Mouse (Mus musculus): Measurements from ENCODE around the gene Hist1h2bg. TPM values are rescaled to one million over a fixed set of nuclear protein-coding genes. Genes with fewer than 3 reads are reported as not detected.

The Hist1h2bg gene
- polyA plus RNA-seq, 1 experiment from 2014 or later, result 6.9 TPM

- Histone ChIP-seq H3K36me3 (ENCODE audit: control insufficient read depth, insufficient read depth, low read length) (no peaks in the 10 kb centered on the region), H3K9me3 (ENCODE audit: control insufficient read depth, low read length) (no peaks in the 10 kb centered on the region), H3K9ac (ENCODE audit: low read length) (no peak overlapping the region), H3K27me3 (ENCODE audit: control insufficient read depth, insufficient read depth, low read length) (no peaks in the 10 kb centered on the region), H3K4me1 (ENCODE audit: control insufficient read depth, insufficient read depth, low read length) (no peaks in the 10 kb centered on the region), H3K4me2 (ENCODE audit: low read depth) (no peak overlapping the region), H3K27ac (ENCODE audit: low read depth, low read length) (no peak overlapping the region), H3K4me3 (ENCODE audit: low read depth, low read length) (no peak overlapping the region)
- 80% methylated on average over 2 of the region's 2 CpGs for WGBS
- DNase-seq (ENCODE audit: low spot score) (no peak), ATAC-seq (ENCODE audit: insufficient read depth, low FRiP score, low TSS enrichment) (no peak)
These were observed 39.2 kb downstream of the Hist1h2bg start for GRCm38 (mm10) chr13:23610393-23610792.

GRCm38 (mm10) chr13:23611638-23612037 is 40.4 kb downstream of the Hist1h2bg start:
- Histone ChIP-seq H3K4me1 (ENCODE audit: control insufficient read depth, insufficient read depth, low read length) (no peaks in the 10 kb centered on the region), H3K4me2 (ENCODE audit: low read depth) (no peak overlapping the region), H3K27me3 (ENCODE audit: control insufficient read depth, insufficient read depth, low read length) (no peaks in the 10 kb centered on the region), H3K36me3 (ENCODE audit: control insufficient read depth, insufficient read depth, low read length) (no peaks in the 10 kb centered on the region), H3K4me3 (ENCODE audit: low read depth, low read length) (no peak overlapping the region), H3K9me3 (ENCODE audit: control insufficient read depth, low read length) (no peaks in the 10 kb centered on the region), H3K27ac (ENCODE audit: low read depth, low read length) (no peak overlapping the region), H3K9ac (ENCODE audit: low read length) (no peak overlapping the region)
- ATAC-seq (ENCODE audit: insufficient read depth, low FRiP score, low TSS enrichment) (no peak), DNase-seq (ENCODE audit: low spot score) (no peak)
- WGBS, result 92% methylated on average over 3 of the region's 3 CpGs

- Histone ChIP-seq H3K4me1 (ENCODE audit: control insufficient read depth, insufficient read depth, low read length) (no peaks in the 10 kb centered on the region), H3K27ac (ENCODE audit: low read depth, low read length) (peak overlapping the region; percentile 96; the same call in 1 of the 2 replicates), H3K4me2 (ENCODE audit: low read depth) (peak overlapping the region; percentile 98), H3K9me3 (ENCODE audit: control insufficient read depth, low read length) (no peaks in the 10 kb centered on the region), H3K27me3 (ENCODE audit: control insufficient read depth, insufficient read depth, low read length) (no peaks in the 10 kb centered on the region), H3K9ac (ENCODE audit: low read length) (peak overlapping the region; percentile 64), H3K4me3 (ENCODE audit: low read depth, low read length) (peak overlapping the region; percentile 69), H3K36me3 (ENCODE audit: control insufficient read depth, insufficient read depth, low read length) (no peaks in the 10 kb centered on the region)
- 52% methylated on average over 12 of the region's 12 CpGs for WGBS
- no peak for ATAC-seq (ENCODE audit: insufficient read depth, low FRiP score, low TSS enrichment)
- DNase-seq (ENCODE audit: low spot score), result no peak
These were observed 49.0 kb downstream of the Hist1h2bg start for GRCm38 (mm10) chr13:23620056-23620732.

GRCm38 (mm10) chr13:23620733-23621531 is 49.7 kb downstream of the Hist1h2bg start, which contains the start of gene Hist1h2be:
TSS of gene Hist1h2be (minus strand) at chr13:23621124.
- no peaks in the 10 kb centered on the region for H3K9me3 ChIP-seq (ENCODE audit: control insufficient read depth, low read length)
- peak within 1 kb of the TSS; percentile 69 for H3K4me3 ChIP-seq (ENCODE audit: low read depth, low read length)
- no peaks in the 10 kb centered on the region for H3K4me1 ChIP-seq (ENCODE audit: control insufficient read depth, insufficient read depth, low read length)
- peak within 1 kb of the TSS; percentile 96 for H3K27ac ChIP-seq (ENCODE audit: low read depth, low read length)
- no peaks in the 10 kb centered on the region for H3K27me3 ChIP-seq (ENCODE audit: control insufficient read depth, insufficient read depth, low read length)
- H3K9ac ChIP-seq (ENCODE audit: low read length), result peak within 1 kb of the TSS; percentile 94
- H3K4me2 ChIP-seq (ENCODE audit: low read depth), result peak within 1 kb of the TSS; percentile 98
- WGBS, result 2% methylated on average over 27 of the region's 27 CpGs
- DNase-seq (ENCODE audit: low spot score) (peak; percentile 77), ATAC-seq (ENCODE audit: insufficient read depth, low FRiP score, low TSS enrichment) (peak; percentile 60)
- H3K36me3 ChIP-seq (ENCODE audit: control insufficient read depth, insufficient read depth, low read length), result no peaks in the 10 kb centered on the region

Small RNAs within 50 kb of the gene (microRNA-seq; reads per million reads assigned to microRNA genes)
- not detected for gene Gm44297
- not detected for gene Gm44359
- gene Gm44394, result not detected

Other genes starting within 250 kb of the Hist1h2bg start
- gene Zfp322a, start 202.2 kb upstream of the Hist1h2bg start, polyA plus RNA-seq (2014; fragmentation: Nextera tagmentation; extraction: Ambion mirVana), result 62.0 and 62.7 TPM in 2 replicates
- 13.3 and 13.7 TPM in 2 replicates for gene Abt1, start 147.5 kb upstream of the Hist1h2bg start, polyA plus RNA-seq (2014; fragmentation: Nextera tagmentation; extraction: Ambion mirVana)
- 0.16 TPM in 1 of 2 replicates, not detected in the other for gene Btn1a1, start 105.5 kb upstream of the Hist1h2bg start, polyA plus RNA-seq (2014; fragmentation: Nextera tagmentation; extraction: Ambion mirVana)
- gene Btn2a2, start 82.5 kb upstream of the Hist1h2bg start, polyA plus RNA-seq (2014; fragmentation: Nextera tagmentation; extraction: Ambion mirVana), result 0.65 and 0.81 TPM in 2 replicates
- 3.4 and 6.8 TPM in 2 replicates for gene Hist1h4h, start 40.3 kb upstream of the Hist1h2bg start, polyA plus RNA-seq (2014; fragmentation: Nextera tagmentation; extraction: Ambion mirVana)
- 1.6 and 2.1 TPM in 2 replicates for gene Hist1h2af, start 37.5 kb upstream of the Hist1h2bg start, polyA plus RNA-seq (2014; fragmentation: Nextera tagmentation; extraction: Ambion mirVana)
- 3.3 and 4.3 TPM in 2 replicates for gene Hist1h3g, start 36.0 kb upstream of the Hist1h2bg start, polyA plus RNA-seq (2014; fragmentation: Nextera tagmentation; extraction: Ambion mirVana)
- gene Hist1h2bh, start 28.0 kb upstream of the Hist1h2bg start, polyA plus RNA-seq (2014; fragmentation: Nextera tagmentation; extraction: Ambion mirVana), result 0.82 and 1.3 TPM in 2 replicates
- gene Hist1h3f, start 27.3 kb upstream of the Hist1h2bg start, polyA plus RNA-seq (2014; fragmentation: Nextera tagmentation; extraction: Ambion mirVana), result 0.51 and 1.4 TPM in 2 replicates
- gene Hist1h4f, start 19.7 kb upstream of the Hist1h2bg start, polyA plus RNA-seq (2014; fragmentation: Nextera tagmentation; extraction: Ambion mirVana), result 0.94 and 1.5 TPM in 2 replicates
- 0.58 TPM in 2 replicates for gene Hist1h1d, start 18.1 kb upstream of the Hist1h2bg start, polyA plus RNA-seq (2014; fragmentation: Nextera tagmentation; extraction: Ambion mirVana)
- 6.4 and 6.9 TPM in 2 replicates for gene Hist1h3e, start 9.0 kb upstream of the Hist1h2bg start, polyA plus RNA-seq (2014; fragmentation: Nextera tagmentation; extraction: Ambion mirVana)
- 61.5 and 64.3 TPM in 2 replicates for gene Hist1h2ae, start 176 bp upstream of the Hist1h2bg start, polyA plus RNA-seq (2014; fragmentation: Nextera tagmentation; extraction: Ambion mirVana)
- gene Hist1h2bf, start 2.8 kb downstream of the Hist1h2bg start, polyA plus RNA-seq (2014; fragmentation: Nextera tagmentation; extraction: Ambion mirVana), result 3.4 and 4.1 TPM in 2 replicates
- gene Hist1h2ad, start 3.0 kb downstream of the Hist1h2bg start, polyA plus RNA-seq (2014; fragmentation: Nextera tagmentation; extraction: Ambion mirVana), result 0.90 and 4.0 TPM in 2 replicates
- 8.1 and 10.4 TPM in 2 replicates for gene Hist1h3d, start 4.4 kb downstream of the Hist1h2bg start, polyA plus RNA-seq (2014; fragmentation: Nextera tagmentation; extraction: Ambion mirVana)
- 89.4 and 91.9 TPM in 2 replicates for gene Hist1h4d, start 10.2 kb downstream of the Hist1h2bg start, polyA plus RNA-seq (2014; fragmentation: Nextera tagmentation; extraction: Ambion mirVana)
- 1.7 and 1.8 TPM in 2 replicates for gene Hist1h2be, start 49.7 kb downstream of the Hist1h2bg start, polyA plus RNA-seq (2014; fragmentation: Nextera tagmentation; extraction: Ambion mirVana)
- 16.3 and 18.2 TPM in 2 replicates for gene Hist1h1e, start 51.2 kb downstream of the Hist1h2bg start, polyA plus RNA-seq (2014; fragmentation: Nextera tagmentation; extraction: Ambion mirVana)
- gene Hist1h2ac, start 112.6 kb downstream of the Hist1h2bg start, polyA plus RNA-seq (2014; fragmentation: Nextera tagmentation; extraction: Ambion mirVana), result 0.92 and 0.97 TPM in 2 replicates
- gene Hist1h2bc, start 112.8 kb downstream of the Hist1h2bg start, polyA plus RNA-seq (2014; fragmentation: Nextera tagmentation; extraction: Ambion mirVana), result 21.3 and 22.2 TPM in 2 replicates
- gene Hist1h1t, start 124.4 kb downstream of the Hist1h2bg start, polyA plus RNA-seq (2014; fragmentation: Nextera tagmentation; extraction: Ambion mirVana), result not detected in 2 replicates
- gene Hist1h4c, start 127.1 kb downstream of the Hist1h2bg start, polyA plus RNA-seq (2014; fragmentation: Nextera tagmentation; extraction: Ambion mirVana), result 4.1 and 5.2 TPM in 2 replicates
- gene Hfe, start 139.5 kb downstream of the Hist1h2bg start, polyA plus RNA-seq (2014; fragmentation: Nextera tagmentation; extraction: Ambion mirVana), result 3.2 and 3.3 TPM in 2 replicates
- gene Hist1h1c, start 167.4 kb downstream of the Hist1h2bg start, polyA plus RNA-seq (2014; fragmentation: Nextera tagmentation; extraction: Ambion mirVana), result 12.2 and 15.3 TPM in 2 replicates
- gene Hist1h3c, start 174.2 kb downstream of the Hist1h2bg start, polyA plus RNA-seq (2014; fragmentation: Nextera tagmentation; extraction: Ambion mirVana), result 8.3 and 10.6 TPM in 2 replicates
- gene Hist1h2bb, start 175.3 kb downstream of the Hist1h2bg start, polyA plus RNA-seq (2014; fragmentation: Nextera tagmentation; extraction: Ambion mirVana), result 2.4 and 2.9 TPM in 2 replicates
- 33.1 and 47.3 TPM in 2 replicates for gene Hist1h2ab, start 179.7 kb downstream of the Hist1h2bg start, polyA plus RNA-seq (2014; fragmentation: Nextera tagmentation; extraction: Ambion mirVana)
- 6.2 and 8.4 TPM in 2 replicates for gene Hist1h3b, start 180.9 kb downstream of the Hist1h2bg start, polyA plus RNA-seq (2014; fragmentation: Nextera tagmentation; extraction: Ambion mirVana)
- gene Hist1h4b, start 185.6 kb downstream of the Hist1h2bg start, polyA plus RNA-seq (2014; fragmentation: Nextera tagmentation; extraction: Ambion mirVana), result 4.3 and 9.0 TPM in 2 replicates
- not detected in 2 replicates for gene Hist1h4a, start 189.8 kb downstream of the Hist1h2bg start, polyA plus RNA-seq (2014; fragmentation: Nextera tagmentation; extraction: Ambion mirVana)
- 2.3 and 4.3 TPM in 2 replicates for gene Hist1h3a, start 191.0 kb downstream of the Hist1h2bg start, polyA plus RNA-seq (2014; fragmentation: Nextera tagmentation; extraction: Ambion mirVana)
- 1.1 and 3.6 TPM in 2 replicates for gene Hist1h1a, start 192.3 kb downstream of the Hist1h2bg start, polyA plus RNA-seq (2014; fragmentation: Nextera tagmentation; extraction: Ambion mirVana)
- gene Trim38, start 198.5 kb downstream of the Hist1h2bg start, polyA plus RNA-seq (2014; fragmentation: Nextera tagmentation; extraction: Ambion mirVana), result not detected in 2 replicates
- not detected in 2 replicates for gene Slc17a2, start 235.6 kb downstream of the Hist1h2bg start, polyA plus RNA-seq (2014; fragmentation: Nextera tagmentation; extraction: Ambion mirVana)

Data from neural tube, embryonic 11.5 days (tissue).